Mouse (Mus musculus): ENCODE measurements around the gene Slc9b2.

DNA sequence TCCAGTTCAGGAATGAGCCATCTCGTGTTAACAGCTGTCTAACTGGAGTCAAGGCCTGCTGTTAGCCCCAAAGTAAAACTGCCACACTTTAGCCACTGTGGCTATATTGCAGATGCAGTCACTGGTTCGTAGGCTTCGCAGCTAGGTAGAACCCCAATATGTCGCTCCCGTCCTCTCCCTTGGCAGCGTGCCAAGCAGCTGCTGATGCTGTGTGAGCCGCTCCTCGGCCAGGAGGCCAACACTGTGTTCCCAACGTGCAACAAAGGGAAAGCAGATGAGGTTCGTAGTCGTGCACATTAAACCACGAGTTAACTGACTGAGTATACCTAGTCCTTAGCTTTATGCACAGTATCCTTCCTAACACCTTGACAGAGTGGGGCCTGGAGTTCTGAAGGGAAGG, 34.9 kb upstream of the Slc9b2 start:
- TF ChIP-seq POLR2A (IDR thresholded peaks at IDR 0.05; ENCODE audit: insufficient read length, low read depth): no peak
- no peak for TF ChIP-seq MAX (IDR thresholded peaks at IDR 0.05; ENCODE audit: low read depth)
- no peak for TF ChIP-seq USF1 (IDR thresholded peaks at IDR 0.05; ENCODE audit: low read depth)
- no peak for TF ChIP-seq E2F4 (IDR thresholded peaks at IDR 0.05; ENCODE audit: insufficient read depth)
